Mouse (Mus musculus) embryo, embryonic 9.5 days (tissue): ENCODE results near the gene Igf2r.
"Not testable (repeated sequence)": the region's sequence is repeated elsewhere in the genome, so short reads cannot be mapped to it uniquely, and the experiment has no call there.

Source experiments
- DNase-seq: peaks from one replicate; pipeline ENCODE4 v3.0.0-alpha.2; 2017; ENCODE audit errors: extremely low spot score

Gene Igf2r

GRCm38 (mm10) chr17:12717445-12717844, 52.0 kb downstream of the Igf2r start:
- no peak for DNase-seq

- no peak for DNase-seq
These were observed 54.4 kb downstream of the Igf2r start for GRCm38 (mm10) chr17:12715032-12715431.

- DNase-seq = no peak
These were observed 55.3 kb downstream of the Igf2r start for GRCm38 (mm10) chr17:12714080-12714561.

GRCm38 (mm10) chr17:12712993-12713392, 56.5 kb downstream of the Igf2r start:
- DNase-seq = no peak

GRCm38 (mm10) chr17:12712191-12712590, 57.3 kb downstream of the Igf2r start:
- no peak for DNase-seq

GRCm38 (mm10) chr17:12710976-12711375, 58.5 kb downstream of the Igf2r start:
- no peak for DNase-seq

- DNase-seq = no peak
These were observed 59.2 kb downstream of the Igf2r start for GRCm38 (mm10) chr17:12710050-12710780.

GRCm38 (mm10) chr17:12708398-12708797, 61.1 kb downstream of the Igf2r start:
- no peak for DNase-seq

GRCm38 (mm10) chr17:12706590-12707049, 62.8 kb downstream of the Igf2r start:
- DNase-seq = no peak

GRCm38 (mm10) chr17:12702901-12703300, 66.6 kb downstream of the Igf2r start:
- no peak for DNase-seq

- no peak for DNase-seq
These were observed 69.1 kb downstream of the Igf2r start for GRCm38 (mm10) chr17:12700373-12700772.

GRCm38 (mm10) chr17:12691899-12692298, 77.6 kb downstream of the Igf2r start:
- DNase-seq = no peak

- no peak for DNase-seq
These were observed 79.9 kb downstream of the Igf2r start for GRCm38 (mm10) chr17:12689537-12689936.

- no peak for DNase-seq
These were observed 80.9 kb downstream of the Igf2r start for GRCm38 (mm10) chr17:12688427-12689110.

GRCm38 (mm10) chr17:12684928-12685624, 84.4 kb downstream of the Igf2r start:
- DNase-seq = no peak

GRCm38 (mm10) chr17:12684412-12684811, 85.1 kb downstream of the Igf2r start:
- no peak for DNase-seq

- no peak for DNase-seq
These were observed 85.9 kb downstream of the Igf2r start for GRCm38 (mm10) chr17:12683582-12683981.

GRCm38 (mm10) chr17:12678261-12678660, 91.2 kb downstream of the Igf2r start:
- no peak for DNase-seq

GRCm38 (mm10) chr17:12677139-12677538, 92.3 kb downstream of the Igf2r start:
- DNase-seq = no peak

- DNase-seq = no peak
These were observed 93.8 kb downstream of the Igf2r start, which contains the start of gene Slc22a1 for GRCm38 (mm10) chr17:12675646-12676045. Slc22a1 (minus strand) TSS chr17:12675829.

- DNase-seq = not testable (repeated sequence)
These were observed 94.5 kb downstream of the Igf2r start for GRCm38 (mm10) chr17:12674980-12675379.

GRCm38 (mm10) chr17:12673871-12674270, 95.6 kb downstream of the Igf2r start:
- no peak for DNase-seq
